Mouse (Mus musculus) granulocyte monocyte progenitor cell, adult 5-6 weeks (primary cell): ENCODE results near the gene Ets1. TPM values are rescaled to one million over a fixed set of nuclear protein-coding genes. Genes with fewer than 3 reads are reported as not detected.

Experiments used
- ATAC-seq: replicated peaks from 2 replicates; pipeline ENCODE4 v1.8.0; 2016; ENCODE audit warnings: mild to moderate bottlenecking, moderate TSS enrichment, inconsistent platforms; ENCODE audit not compliant: poor library complexity, severe bottlenecking
- total RNA-seq, 2 experiments: library from RNA; stranded (forward) in 1 of 2; stranded (reverse) in 1 of 2; fragments of 200-712, 200-1000 nt in 1 of 2; fragments of >200 nt in 1 of 2; fragmentation: Nextera tagmentation in 1 of 2; gene quantifications; 2 replicates each; pipeline ENCODE4 v1.2.3; 2014 to 2017

Gene Ets1
- total RNA-seq, 2 experiments from 2014 or later, result 3.9 to 8.5 TPM

DNA sequence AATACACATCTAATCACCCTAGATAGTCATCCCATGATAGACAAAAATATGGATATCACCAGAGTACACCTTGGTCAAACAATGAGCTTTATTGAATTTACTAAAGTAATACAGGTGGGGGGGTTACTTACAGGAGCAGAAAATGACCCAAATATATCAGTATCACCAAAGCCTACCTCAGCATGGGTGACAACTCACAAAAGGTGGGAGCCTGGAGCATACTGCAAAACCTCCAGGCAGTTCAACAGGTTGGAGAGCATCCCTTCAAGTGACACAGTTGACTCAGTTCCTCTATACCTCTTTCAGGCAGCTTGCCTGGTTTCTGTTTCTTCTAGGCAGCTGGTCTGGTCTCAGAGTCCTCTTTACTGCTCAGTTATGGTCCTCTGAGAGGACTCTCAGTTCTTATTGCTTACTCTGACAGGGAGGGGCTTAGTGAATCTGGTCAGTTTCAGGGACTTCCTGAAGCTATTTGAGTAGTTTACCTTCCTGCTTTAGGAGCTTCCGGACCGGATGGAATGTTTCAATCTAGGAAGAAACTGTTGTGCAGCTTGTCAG is 24.5 kb downstream of the Ets1 start:
- ATAC-seq, result no peak

DNA sequence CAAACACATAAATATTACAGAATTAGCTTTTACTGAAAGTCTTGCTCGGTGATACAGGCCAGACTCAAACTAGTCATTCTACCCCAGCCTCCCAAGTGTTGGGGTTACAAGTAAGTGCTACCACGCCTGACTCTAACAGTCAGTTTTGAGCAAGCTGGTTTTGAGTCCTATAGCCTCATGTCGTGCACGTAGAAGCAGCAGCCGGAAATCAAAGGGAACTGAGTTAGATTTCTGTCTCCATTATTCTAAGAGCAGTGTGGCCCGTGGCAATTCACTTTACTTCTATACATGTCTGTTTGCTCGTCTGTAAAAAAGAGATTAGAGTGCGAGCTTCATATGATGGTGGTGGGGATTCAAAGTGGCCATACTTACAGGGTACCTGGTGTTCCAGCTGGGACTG is 25.1 kb downstream of the Ets1 start:
- no peak for ATAC-seq

DNA sequence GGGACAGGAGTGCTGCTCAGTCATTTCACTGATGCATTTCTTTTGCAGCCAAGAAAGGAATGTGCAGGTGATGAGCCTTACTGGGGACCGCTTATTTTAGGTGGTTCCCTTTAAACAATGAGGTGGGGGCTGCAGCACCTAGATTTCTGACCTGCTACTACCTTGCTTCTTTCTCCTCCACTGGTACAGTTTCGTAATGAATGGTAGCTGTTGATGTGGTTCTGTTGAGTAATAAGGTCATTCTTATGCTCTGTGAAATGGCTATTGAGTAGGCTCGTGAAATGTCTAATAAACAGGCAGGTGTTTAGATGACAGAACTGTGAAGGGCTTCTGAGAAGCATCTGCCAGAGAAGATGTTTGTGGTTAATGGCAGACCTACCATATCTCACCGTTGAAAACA is 25.5 kb downstream of the Ets1 start:
- ATAC-seq, result peak; percentile 61

DNA sequence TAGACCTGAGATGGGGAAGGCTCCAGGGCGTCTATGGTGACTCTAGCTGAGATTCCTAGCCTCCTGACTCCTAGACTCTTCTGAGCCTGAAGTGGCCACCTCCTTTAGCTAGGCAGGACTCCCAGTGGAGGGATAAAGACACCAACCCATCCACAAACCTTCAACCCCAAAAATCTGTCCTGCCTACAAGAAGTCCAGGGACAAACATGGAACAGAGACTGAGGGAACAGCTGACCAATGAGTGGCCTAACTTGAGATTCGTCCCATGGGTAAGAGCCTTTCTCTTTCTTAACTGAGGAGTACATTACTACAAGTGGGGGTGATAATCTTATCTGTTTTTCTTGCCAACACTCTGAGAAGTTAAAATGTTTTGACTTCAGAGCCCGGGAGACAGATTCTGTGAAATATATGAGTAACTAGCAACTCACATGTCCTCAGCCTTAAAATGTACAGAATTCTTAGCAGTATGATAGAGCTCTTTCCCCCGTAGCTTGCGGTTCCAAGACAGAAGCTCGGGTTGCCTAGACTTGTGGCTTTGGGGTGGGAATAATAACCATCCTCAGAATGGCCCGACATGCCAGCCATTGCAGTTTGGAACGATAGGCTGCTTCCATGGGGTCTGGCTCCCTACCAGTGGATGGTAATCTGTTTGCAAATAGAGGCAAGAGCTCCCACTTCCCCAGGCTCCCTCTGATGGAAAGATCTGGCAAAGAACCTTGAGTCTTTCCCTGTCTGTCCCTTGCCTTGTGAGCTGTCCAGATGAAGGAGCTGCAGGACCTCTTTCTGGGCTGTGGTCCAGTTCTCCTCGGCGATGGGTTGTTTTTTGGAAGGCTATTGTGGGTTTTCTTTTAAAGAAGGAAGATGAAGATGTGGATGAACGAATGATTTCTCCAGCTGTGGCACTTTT is 30.8 kb downstream of the Ets1 start:
- no peak for ATAC-seq

DNA sequence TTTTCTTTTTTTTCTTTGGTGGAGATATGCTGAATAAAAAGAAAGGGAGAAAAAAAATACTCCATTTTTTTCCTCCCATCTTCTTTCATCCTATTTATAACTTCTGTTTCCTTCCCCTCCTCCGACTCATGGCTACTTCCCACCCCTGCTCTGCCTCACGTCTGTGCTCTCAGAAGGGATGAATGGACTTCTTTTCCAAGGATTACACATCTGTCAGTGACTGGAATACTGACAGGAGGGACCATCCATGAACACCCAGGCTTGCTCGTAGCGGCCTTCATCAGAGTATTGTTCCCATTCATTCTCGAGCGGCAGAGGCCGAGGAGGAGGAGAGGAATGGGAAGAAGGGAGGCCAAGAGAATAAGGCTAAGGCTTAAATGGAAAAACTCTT is 31.5 kb downstream of the Ets1 start:
- no peak for ATAC-seq

DNA sequence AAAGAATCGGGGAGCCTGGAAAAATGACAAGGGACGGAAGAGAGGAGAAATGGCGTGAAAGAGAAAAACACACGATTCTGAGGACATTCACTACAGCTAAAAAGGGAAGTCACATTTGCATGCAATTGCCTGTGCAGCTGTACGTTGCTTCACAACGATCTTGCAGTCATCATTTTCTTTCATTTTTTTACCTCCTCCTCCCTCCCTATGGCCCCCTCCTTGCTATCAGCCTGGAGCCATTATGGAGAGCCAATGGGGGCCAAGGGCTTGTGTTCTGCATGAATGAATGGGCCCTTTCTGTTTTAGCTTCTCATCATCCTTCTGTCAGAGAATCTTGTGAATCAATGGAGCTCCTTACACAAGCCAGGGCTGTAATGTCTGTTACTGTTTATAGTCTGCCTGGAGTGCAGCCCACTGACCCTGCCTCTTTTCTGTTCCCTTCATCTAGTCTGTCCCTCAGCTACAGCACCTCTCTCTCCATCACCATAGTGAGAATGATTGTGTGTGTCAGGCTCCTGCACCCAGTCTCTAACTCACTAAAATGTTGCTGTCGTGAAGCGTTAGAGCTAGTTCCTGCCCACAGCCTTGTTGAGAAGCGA is 32.2 kb downstream of the Ets1 start:
- peak; percentile 79 for ATAC-seq

DNA sequence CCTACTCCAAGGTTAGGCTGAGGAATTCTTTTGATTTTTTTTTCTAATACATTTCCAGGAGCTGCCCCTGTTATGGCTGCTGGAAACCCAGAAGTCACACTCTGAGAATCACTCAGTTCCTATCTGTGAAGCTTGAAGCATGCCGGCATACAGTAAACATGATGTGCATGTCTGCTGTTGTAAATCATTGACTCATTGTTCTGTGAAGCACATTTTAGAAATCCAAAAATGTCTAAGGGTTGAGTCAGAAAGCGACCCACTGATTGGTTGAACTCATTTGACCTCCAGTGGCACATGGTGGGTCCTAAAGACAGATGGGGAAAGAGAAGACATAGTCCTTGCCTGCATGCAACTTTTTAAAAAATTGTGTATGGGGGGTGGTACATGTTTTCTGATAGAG is 33.4 kb downstream of the Ets1 start:
- no peak for ATAC-seq

DNA sequence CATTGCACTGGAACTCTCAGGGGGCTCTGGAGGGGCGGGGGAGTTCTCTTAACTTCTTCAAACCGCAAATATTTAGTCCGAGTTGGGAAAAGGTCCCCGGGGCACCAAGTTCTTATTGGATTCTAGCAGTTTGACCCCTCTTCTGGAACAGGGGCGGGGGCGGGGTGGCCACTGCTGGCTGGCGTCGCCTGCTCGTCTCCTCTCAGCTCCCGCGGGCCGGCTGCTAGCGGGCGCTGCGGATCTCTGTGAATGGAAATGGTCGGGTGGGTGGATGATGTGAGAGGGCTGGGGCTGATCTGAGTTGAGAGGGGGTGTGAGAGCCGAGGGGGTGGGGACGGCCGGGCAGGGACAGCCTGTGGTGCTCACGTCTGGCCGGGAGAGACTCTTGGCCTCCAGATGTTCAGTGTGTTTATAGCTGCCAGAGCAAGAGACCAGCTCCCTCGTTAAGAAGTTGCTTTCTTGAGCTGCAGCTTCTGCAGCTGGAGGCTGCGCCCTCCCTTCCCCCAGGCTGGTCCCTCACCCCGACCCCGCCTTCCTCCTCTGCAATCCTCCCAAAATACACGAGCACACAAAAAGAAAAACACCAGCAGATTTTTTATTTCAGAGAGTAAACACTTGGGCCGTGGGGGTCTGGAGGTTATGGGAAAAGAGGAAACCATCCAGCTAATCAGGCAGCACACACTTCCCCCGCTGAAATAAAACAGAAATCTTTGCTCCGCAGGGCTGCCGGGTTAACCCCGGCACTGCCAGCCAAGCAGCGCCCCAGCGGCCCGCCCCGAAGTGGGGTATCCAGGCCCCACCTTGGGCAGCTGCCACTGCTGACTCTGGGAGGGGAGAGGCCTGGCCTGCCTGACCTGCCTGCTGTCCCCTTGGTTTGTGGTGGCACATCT is 36.2 kb downstream of the Ets1 start:
- ATAC-seq, result peak; percentile 48

DNA sequence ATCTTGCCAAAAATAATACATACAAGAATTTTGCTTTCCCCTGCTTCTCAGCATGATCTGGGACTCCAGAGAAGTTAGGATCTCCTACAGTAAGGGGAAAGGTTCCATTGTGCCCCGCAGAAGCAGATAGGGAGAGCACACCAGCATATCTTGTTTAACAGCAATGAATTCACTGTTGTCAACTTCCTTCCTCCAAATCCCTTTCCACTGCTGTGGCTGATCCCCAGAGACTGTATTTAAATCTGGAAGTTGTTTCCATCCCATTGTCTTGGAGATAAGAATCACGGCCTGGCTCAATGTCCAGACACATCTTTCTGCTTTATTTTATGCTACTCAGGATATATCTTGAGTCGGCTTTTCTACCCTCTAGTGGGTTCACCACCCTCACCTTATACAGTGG is 37.9 kb downstream of the Ets1 start:
- no peak for ATAC-seq

DNA sequence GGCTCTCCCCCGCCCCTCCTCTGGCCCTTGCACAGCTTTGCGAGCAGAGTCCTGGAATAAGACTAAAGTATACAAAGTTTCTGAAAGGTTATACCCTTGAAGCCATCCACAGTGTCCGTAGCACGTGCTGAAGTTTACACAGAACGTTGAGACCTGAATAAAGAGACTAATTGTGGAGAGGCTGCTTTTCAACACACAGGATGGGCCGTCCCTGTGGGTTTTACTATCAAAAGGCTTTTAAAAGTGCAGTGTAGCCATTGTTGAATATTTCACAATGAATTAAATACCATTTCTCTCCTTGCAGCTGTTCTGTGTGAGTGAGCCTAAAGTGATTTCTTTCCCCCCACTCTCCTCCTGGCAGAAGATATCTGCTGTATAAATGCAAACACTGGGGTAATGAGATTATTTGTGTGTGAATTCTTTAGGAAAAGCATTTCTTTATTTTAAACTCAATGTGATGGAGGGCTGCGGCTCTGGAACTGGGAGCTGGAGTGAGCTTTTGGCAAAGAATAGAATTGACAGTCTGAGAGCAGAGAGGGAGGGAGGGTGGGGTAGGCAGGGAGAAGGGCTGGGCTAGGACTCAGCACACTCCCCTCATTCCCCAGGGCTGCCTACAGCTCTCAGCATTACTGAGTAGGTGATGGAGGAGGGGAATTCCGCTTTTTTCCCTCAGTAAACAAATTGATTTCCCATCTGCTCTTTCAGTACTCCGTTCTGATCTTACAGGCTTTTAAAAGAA is 39.8 kb downstream of the Ets1 start:
- ATAC-seq, result no peak

DNA sequence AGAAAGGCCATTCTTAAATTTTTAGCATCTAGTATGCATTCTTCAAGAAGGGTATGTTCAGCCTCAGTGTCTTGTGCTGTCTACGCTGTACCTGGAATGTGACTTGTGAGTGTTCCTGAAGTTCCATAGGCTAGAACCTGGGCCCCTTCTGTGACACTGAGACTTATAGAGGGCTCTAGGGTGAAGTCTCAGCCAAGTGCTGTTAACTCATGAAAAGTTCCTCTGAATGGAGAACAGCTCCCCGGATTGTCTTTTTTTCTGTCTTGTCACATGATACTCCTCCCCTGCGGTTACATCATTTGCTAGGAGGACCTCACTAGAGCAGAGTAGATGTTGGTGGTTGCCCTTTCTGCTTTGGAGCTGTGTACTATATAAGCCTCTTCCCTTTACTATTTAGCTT is 40.5 kb downstream of the Ets1 start:
- ATAC-seq, result peak; percentile 61

DNA sequence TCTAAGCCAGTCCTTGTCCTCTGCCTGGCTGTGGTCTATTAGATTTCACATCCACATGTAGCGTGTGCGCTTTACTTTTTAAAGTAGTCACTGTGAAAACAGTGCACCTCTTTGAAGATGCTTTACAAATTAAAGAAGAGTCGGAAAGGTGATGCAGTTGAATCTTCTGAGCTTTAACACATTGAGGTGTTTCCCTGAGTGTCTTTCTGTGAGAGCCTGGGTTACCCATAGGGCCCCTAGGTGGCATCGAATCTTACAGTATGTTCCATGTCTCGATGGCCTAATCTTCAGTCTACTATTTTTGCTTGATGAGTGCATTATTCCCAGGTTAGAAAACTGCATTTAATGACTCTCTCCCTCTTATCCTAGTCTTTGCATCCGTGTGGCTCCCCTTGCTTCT is 41.6 kb downstream of the Ets1 start:
- no peak for ATAC-seq

DNA sequence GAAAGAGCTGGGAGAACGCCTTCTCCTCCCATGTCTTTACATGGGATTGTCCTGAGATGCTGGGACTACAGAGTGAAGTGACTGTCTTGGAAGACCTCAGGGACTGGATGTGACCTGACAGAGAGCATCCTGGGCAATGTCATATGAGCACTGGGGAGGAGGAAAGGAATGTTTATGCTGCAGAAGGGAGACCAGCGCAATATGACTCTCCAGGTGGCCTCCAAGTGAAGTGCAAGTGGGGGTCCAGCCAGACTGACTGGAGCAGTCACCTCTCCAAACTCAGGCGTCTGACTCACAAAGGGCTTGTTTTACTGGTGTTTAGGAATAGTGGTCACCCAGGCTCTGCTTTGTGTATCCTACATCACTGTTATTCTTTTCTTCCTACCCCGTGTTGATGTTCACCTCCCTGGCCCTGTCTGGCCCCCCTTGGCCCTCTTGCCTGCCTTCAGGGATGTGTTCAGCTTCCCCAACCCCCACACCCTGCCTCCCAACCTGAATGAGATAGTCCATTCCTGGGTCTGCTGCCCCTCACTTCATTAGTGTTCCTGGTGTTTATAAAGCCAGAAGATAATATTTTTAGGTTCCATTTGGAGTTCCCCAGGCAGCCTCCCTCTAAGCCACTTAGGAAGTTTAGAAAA is 42.2 kb downstream of the Ets1 start:
- no peak for ATAC-seq

DNA sequence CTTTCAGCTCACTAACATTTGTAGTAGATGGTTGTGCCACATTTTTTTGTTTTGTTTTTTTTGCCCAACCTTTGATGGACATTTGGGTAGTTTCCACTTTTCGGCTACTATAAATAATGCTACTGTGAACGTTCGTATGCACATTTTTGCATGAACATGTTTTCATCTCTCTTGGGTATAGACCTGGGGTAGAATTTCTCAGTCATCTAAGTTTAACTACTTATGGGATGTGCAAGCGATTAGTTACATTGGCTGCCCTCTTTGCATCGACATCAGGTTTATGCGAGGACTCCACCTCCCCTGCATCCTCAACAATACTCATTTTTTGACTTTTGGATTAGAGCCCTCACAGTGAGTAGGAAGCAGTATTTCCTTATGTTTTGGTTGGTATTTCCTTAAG is 43.5 kb downstream of the Ets1 start:
- no peak for ATAC-seq

DNA sequence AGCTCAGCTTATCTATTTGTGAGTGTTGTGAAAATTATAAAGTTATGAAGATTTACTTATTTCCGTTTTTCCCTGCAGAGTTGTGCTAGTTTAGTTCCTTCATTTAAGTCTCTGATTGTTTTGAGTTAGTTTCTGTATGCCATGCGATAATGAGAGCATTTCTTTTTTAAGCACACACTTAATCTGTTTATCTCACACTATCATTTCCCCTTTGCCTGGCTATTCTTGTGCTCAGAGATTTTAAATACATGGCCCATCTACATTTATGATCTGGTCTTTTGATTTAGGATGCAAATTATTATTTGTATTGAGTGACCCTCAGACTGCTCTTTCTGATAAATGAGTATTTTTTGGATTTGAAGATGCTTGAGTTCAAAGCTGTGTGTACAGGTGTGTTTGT is 44.2 kb downstream of the Ets1 start:
- no peak for ATAC-seq

DNA sequence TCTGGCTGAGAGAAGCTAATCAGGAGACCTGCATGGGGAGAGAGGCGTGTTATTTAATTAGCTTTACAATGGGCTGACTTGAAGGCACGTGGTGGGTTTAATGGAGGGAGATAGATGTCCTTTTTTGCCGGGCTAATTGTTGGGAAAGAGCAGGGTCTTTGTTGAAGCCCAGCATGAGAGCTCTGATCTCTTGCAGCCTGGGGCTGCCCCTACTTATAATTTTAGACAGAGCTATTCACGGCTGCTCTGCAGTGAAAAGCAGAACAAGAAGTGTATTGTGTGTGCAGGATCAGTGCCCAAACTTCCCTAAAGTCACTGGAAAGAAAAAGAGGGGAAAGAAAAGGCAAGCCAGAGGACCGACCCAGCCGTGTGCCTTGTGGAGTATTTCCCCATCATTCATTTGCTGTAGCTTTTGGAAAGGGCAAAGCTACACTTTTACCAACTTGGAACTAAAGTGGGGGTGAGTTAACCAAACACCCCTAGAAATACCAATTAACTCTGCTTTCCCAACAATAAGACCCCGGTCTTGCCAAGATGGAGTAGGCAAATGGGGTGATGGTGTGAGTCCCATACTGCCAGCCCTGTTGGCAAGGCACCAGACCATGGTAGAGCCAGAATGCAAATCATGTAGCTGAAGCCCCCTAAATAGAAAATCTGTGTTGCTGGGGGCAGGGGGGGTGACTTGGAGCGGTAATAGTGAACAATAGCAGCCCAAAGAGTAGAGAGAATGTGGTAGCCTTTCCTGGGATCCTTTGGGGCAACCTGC is 50.0 kb downstream of the Ets1 start:
- ATAC-seq, result peak; percentile 89

DNA sequence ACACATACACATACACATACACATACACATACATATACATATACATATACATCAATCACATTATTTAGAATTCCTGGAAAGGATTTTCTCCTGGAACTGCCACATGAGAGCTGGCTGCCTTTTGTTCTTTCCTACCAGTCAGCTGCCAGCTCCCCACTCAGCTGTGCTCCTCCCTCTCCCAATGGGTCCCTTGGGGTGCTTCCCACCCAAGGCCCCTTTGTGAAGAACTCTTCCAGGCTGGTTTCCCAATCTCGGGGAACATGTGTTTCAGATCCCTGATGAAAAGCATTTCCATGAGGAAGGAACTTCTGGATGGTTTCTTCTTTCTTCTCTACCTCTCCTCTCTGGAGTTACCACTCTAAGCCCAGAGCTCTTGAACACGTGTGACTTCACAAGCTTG is 52.3 kb downstream of the Ets1 start:
- no peak for ATAC-seq

DNA sequence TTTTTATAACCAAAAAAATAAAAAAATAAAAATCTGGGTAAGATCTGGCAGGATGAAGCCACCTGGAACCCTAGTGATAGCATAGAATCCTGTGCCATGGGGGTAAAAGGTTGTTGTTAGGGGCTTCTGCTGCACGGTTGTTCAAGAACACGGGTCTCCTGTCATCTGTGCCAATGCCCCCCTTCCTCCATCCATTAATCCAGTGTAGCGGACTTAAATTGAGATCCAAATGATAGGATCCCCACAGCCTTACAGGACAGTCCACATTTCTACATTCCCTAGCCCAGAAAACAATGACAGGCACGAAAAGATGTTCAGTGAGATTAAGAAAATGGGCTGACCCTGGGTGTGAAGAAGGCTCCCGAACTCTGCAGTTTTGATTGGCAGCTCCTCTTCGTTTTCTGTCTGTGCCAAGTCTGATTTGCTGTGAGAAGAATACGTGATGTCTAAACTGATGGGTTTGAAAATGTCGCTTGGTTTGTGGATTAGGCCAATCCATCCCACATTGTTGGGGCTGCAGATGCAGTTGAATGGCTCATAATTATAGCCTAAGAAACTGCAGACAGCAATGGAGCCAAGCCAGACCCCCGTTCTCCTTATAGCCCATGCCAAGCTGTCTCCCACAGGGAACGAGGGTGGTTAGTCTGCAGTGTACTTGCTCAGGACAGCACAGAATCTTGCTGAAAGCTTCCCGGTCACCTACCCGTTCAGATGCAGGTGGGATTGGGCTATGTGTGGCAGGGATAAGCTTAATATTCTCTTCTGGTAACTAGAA is 55.3 kb downstream of the Ets1 start:
- no peak for ATAC-seq
